22 mouse cellular contexts compared by ENCODE assay signal in the genomic region with DNA sequence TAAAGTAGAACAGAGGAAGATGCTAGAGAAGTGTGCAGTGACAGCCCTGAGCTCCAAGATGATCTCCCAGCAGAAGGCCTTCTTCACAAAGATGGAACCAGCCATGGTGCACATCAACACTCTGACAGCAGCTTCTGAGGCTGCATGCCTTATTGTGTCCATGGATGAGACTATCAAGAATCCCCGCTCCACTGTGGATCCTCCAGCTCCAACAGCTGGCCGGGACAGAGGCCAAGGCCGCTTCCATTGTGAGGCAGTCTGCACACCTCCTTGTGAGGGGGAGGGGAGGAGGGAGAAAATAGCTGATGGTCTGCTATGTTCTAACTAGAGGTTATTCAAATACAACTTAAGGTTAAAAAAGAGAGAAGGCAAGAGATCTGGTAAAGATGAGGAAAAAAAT.
DNase-seq lines count a peak whose midpoint lies in the region; ATAC-seq lines count a peak whose summit lies in the region.
"Had no signal": no experiment of that assay in that cellular context is flagged by ENCODE, and none has a peak within 500 bp of the region (broad histone marks: within the 10 kb centered on the region; RNA-seq: fewer than 3 reads in every experiment).

No protein-coding gene starts in this region.

- no peak overlapping the region for H3K4me2 ChIP-seq in heart, embryonic 15.5 days
- no peak overlapping the region for H3K4me2 ChIP-seq in heart, embryonic 11.5 days
- H3K4me2 ChIP-seq in lung, embryonic 15.5 days, result no peak overlapping the region
- H3K4me2 ChIP-seq: forebrain, embryonic 12.5 days; limb, embryonic 15.5 days; liver, embryonic 15.5 days; neural tube, embryonic 13.5 days had no signal

- H3K27me3 ChIP-seq in heart, embryonic 15.5 days, result no peaks in the 10 kb centered on the region
- no peaks in the 10 kb centered on the region for H3K27me3 ChIP-seq in heart, embryonic 11.5 days (ENCODE audit: control insufficient read depth, insufficient read depth, low read length)
- H3K27me3 ChIP-seq in lung, embryonic 15.5 days, result no peaks in the 10 kb centered on the region
- H3K27me3 ChIP-seq: forebrain, embryonic 12.5 days; limb, embryonic 15.5 days; liver, embryonic 15.5 days; megakaryocyte, embryonic 14.5 days; neural tube, embryonic 13.5 days had no signal

- H3K4me3 ChIP-seq in heart, embryonic 15.5 days, result no peak overlapping the region
- H3K4me3 ChIP-seq in heart, embryonic 11.5 days (ENCODE audit: low read depth, low read length), result no peak overlapping the region
- H3K4me3 ChIP-seq in lung, embryonic 15.5 days, result no peak overlapping the region
- H3K4me3 ChIP-seq: forebrain, embryonic 12.5 days; hindbrain, embryonic 10.5 days; layer of hippocampus, adult 2 months; limb, embryonic 15.5 days; liver, embryonic 15.5 days; megakaryocyte, embryonic 14.5 days; neural tube, embryonic 13.5 days had no signal

- H3K4me1 ChIP-seq in heart, embryonic 15.5 days (replicated peaks), result peaks cover 9% of the 10 kb centered on the region
- H3K4me1 ChIP-seq in heart, embryonic 11.5 days (ENCODE audit: control insufficient read depth, insufficient read depth, low read length), result peaks cover 3% of the 10 kb centered on the region; the same call in 1 of the 2 replicates
- peaks cover 19% of the 10 kb centered on the region; the same call in 1 of the 2 replicates for H3K4me1 ChIP-seq in lung, embryonic 15.5 days
- H3K4me1 ChIP-seq: forebrain, embryonic 12.5 days; hindbrain, embryonic 10.5 days; liver, embryonic 15.5 days; megakaryocyte, embryonic 14.5 days; neural tube, embryonic 13.5 days had no signal

- H3K9ac ChIP-seq in heart, embryonic 15.5 days, result no peak overlapping the region
- H3K9ac ChIP-seq in heart, embryonic 11.5 days (ENCODE audit: low read depth, low read length), result no peak overlapping the region
- H3K9ac ChIP-seq in lung, embryonic 15.5 days, result no peak overlapping the region
- H3K9ac ChIP-seq: forebrain, embryonic 12.5 days; limb, embryonic 15.5 days; liver, embryonic 15.5 days; neural tube, embryonic 13.5 days had no signal

- ATAC-seq in heart, embryonic 15.5 days (replicated peaks; ENCODE audit: insufficient number of reproducible peaks, insufficient read depth, low FRiP score, low read depth), result 0 out of 2 replicates have a peak, but pooled peaks have one; percentile 27
- ATAC-seq in heart, embryonic 11.5 days (replicated peaks; ENCODE audit: insufficient number of reproducible peaks, low FRiP score, low TSS enrichment), result no peak
- ATAC-seq in lung, embryonic 15.5 days (ENCODE audit: borderline replicate concordance, extremely low read depth, low FRiP score, low TSS enrichment), result peak; percentile 32; the same call in 1 of the 2 replicates
- ATAC-seq: hindbrain, postnatal 0 days; intestine, postnatal 0 days had no signal

- no peak for DNase-seq in lung, adult 18-20 months
- DNase-seq in lung, postnatal 14 days, result peak; percentile 24
- no peak for DNase-seq in adrenal gland, postnatal 36 days
- no peak for DNase-seq in urinary bladder, postnatal 25 days (ENCODE audit: low spot score)
- DNase-seq: cerebellum, adult 8-10 months; layer of hippocampus, postnatal 36 days; midbrain, embryonic 14.5 days; right cerebral cortex, postnatal 14 days; thymus, adult 2 months had no signal

- H3K9me3 ChIP-seq in heart, embryonic 15.5 days (replicated peaks), result no peaks in the 10 kb centered on the region
- no peaks in the 10 kb centered on the region for H3K9me3 ChIP-seq in heart, embryonic 11.5 days (replicated peaks; ENCODE audit: control insufficient read depth, low read length)
- no peaks in the 10 kb centered on the region for H3K9me3 ChIP-seq in lung, embryonic 15.5 days
- H3K9me3 ChIP-seq: forebrain, embryonic 12.5 days; hindbrain, embryonic 10.5 days; limb, embryonic 15.5 days; liver, embryonic 15.5 days; neural tube, embryonic 13.5 days had no signal

- 81% methylated on average over 3 of the region's 3 CpGs for WGBS in heart, embryonic 15.5 days
- WGBS in heart, embryonic 11.5 days (ENCODE audit: insufficient replicate concordance), result 84% methylated on average over 3 of the region's 3 CpGs
- WGBS in lung, embryonic 15.5 days, result 39% methylated on average over 3 of the region's 3 CpGs

- H3K27ac ChIP-seq in heart, embryonic 15.5 days, result no peak overlapping the region
- H3K27ac ChIP-seq in heart, embryonic 11.5 days (ENCODE audit: low read depth, low read length), result no peak overlapping the region
- H3K27ac ChIP-seq in lung, embryonic 15.5 days, result peak overlapping the region; percentile 88
- H3K27ac ChIP-seq: forebrain, embryonic 12.5 days; hindbrain, embryonic 10.5 days; hindbrain, postnatal 0 days; kidney, postnatal 0 days; layer of hippocampus, adult 2 months; limb, embryonic 15.5 days; liver, embryonic 15.5 days; neural tube, embryonic 13.5 days had no signal

- H3K36me3 ChIP-seq in heart, embryonic 15.5 days, result no peaks in the 10 kb centered on the region
- no peaks in the 10 kb centered on the region for H3K36me3 ChIP-seq in heart, embryonic 11.5 days (ENCODE audit: control insufficient read depth, insufficient read depth, low read length)
- no peaks in the 10 kb centered on the region for H3K36me3 ChIP-seq in lung, embryonic 15.5 days
- H3K36me3 ChIP-seq: forebrain, embryonic 12.5 days; hindbrain, embryonic 10.5 days; limb, embryonic 15.5 days; liver, embryonic 15.5 days; neural tube, embryonic 13.5 days had no signal
